Mouse (Mus musculus) hindbrain, postnatal 0 days (tissue): ENCODE data around the gene Gfer. TPM values are rescaled to one million over a fixed set of nuclear protein-coding genes. Genes with fewer than 3 reads are reported as not detected.

Experiments
- ATAC-seq: fragments of 200-750 bp; cut with Nextera tagmentation; 2 replicates; pipeline ENCODE4 v1.8.0; 2017; ENCODE audit warnings: mild to moderate bottlenecking, moderate TSS enrichment, moderate library complexity
- DNase-seq: peaks from one replicate; pipeline ENCODE4 v3.0.0-alpha.2; 2015; ENCODE audit warnings: low spot score
- H3K27ac ChIP-seq: fragments of 300-500 bp; sonication (generic); 2 replicates; pipeline ENCODE4 v1.5.1; 2014; ENCODE audit warnings: mild to moderate bottlenecking
- H3K27me3 ChIP-seq: fragments of 300-500 bp; sonication (generic); 2 replicates; pipeline ENCODE4 v1.6.1; 2014; ENCODE audit warnings: low read length, mixed read lengths; ENCODE audit not compliant: insufficient read depth
- H3K36me3 ChIP-seq: fragments of 300-500 bp; sonication (generic); 2 replicates; pipeline ENCODE4 v1.6.1; 2014; ENCODE audit warnings: low read length, mixed read lengths; ENCODE audit not compliant: insufficient read depth
- H3K4me1 ChIP-seq: fragments of 300-500 bp; sonication (generic); 2 replicates; pipeline ENCODE4 v1.6.1; 2014; ENCODE audit warnings: antibody characterized with exemption, low read length, mixed read lengths; ENCODE audit not compliant: insufficient read depth
- H3K4me2 ChIP-seq: fragments of 300-500 bp; sonication (generic); 2 replicates; pipeline ENCODE4 v1.6.1; 2014; ENCODE audit warnings: low read depth, mild to moderate bottlenecking, low read length, moderate library complexity, mixed read lengths
- H3K4me3 ChIP-seq: fragments of 300-500 bp; sonication (generic); 2 replicates; pipeline ENCODE4 v1.5.1; 2014; ENCODE audit warnings: low read length
- H3K9ac ChIP-seq: fragments of 300-500 bp; sonication (generic); replicated peaks from 2 replicates; pipeline ENCODE4 v1.6.1; 2014; ENCODE audit warnings: mild to moderate bottlenecking, low read length, moderate library complexity, mixed read lengths
- H3K9me3 ChIP-seq: fragments of 300-500 bp; sonication (generic); 2 replicates; pipeline ENCODE4 v1.6.1; 2016; ENCODE audit warnings: low read length, mixed read lengths
- CTCF ChIP-seq: IDR thresholded peaks from 2 replicates; pipeline ENCODE4 v1.5.1; 2016; ENCODE audit warnings: antibody characterized with exemption, control low read depth, low read depth
- WGBS: fragments of 180-500 bp; shearing (Covaris S2); extraction: QIAGEN DNeasy Blood & Tissue Kit; methylation state at CpG from one replicate; pipeline ENCODE4 v1.1.7; 2014; 5-methylcytosine and 5-hydroxymethylcytosine counted together
- polyA plus RNA-seq: library from polyadenylated mRNA; unstranded; fragments of >200 nt; fragmentation: Nextera tagmentation; extraction: Ambion mirVana; gene quantifications from 2 replicates; pipeline ENCODE4 v1.2.1, GENCODE M21; 2015
- total RNA-seq: library from RNA; depleted of rRNA; stranded (reverse); fragments of >200 nt; gene quantifications from 2 replicates; pipeline ENCODE4 v1.2.3, GENCODE M21; 2014; rRNA removed

The Gfer gene
- total RNA-seq (21.1 and 26.1 TPM in 2 replicates), polyA plus RNA-seq (39.7 and 41.4 TPM in 2 replicates)

- H3K4me2 ChIP-seq: peak within 1 kb of the TSS; percentile 83
- H3K4me1 ChIP-seq: peaks cover 5% of the 10 kb centered on the region
- DNase-seq (peak; percentile 94), ATAC-seq (peak; percentile 91)
- peak within 1 kb of the TSS; percentile 77 for H3K4me3 ChIP-seq
- peaks cover 24% of the 10 kb centered on the region for H3K36me3 ChIP-seq
- no peaks in the 10 kb centered on the region for H3K9me3 ChIP-seq
- WGBS: under 1% methylated on average over 62 of the region's 76 CpGs
- H3K27ac ChIP-seq: peak within 1 kb of the TSS; percentile 91
- TF ChIP-seq CTCF: no peak
- peak within 1 kb of the TSS; percentile 73 for H3K9ac ChIP-seq
- no peaks in the 10 kb centered on the region for H3K27me3 ChIP-seq
Measured at GRCm38 (mm10) chr17:24696011-24696697, at the start of gene Gfer, which contains the start of gene Noxo1. TSS of gene Gfer (minus strand) at chr17:24696156. TSS of gene Noxo1 (plus strand) at chr17:24696234.

DNA sequence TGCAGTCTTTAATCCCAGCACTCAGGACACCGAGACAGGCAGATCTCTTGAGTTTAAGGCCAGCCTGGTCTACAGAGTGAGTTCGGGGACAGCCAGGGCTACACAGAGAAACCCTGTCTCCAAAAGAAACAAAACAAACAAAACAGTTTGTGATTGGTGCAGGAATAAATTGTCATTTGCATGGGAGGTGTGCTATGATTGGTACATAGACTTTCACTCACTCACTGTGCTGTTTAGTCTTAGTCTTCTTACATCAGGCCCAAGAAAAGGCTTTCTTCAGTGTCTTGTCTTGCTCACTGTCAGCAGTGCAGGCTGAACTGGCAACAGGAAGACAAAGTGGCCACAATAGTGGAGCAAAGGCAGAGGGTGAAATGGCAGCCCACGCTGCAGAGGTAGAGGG lies 48.4 kb upstream of the Gfer start:
- TF ChIP-seq CTCF: no peak
- DNase-seq: no peak
- Histone ChIP-seq H3K27me3 (no peaks in the 10 kb centered on the region), H3K4me1 (no peaks in the 10 kb centered on the region), H3K4me3 (no peak overlapping the region), H3K36me3 (no peaks in the 10 kb centered on the region), H3K9ac (no peak overlapping the region), H3K9me3 (no peaks in the 10 kb centered on the region), H3K4me2 (no peak overlapping the region), H3K27ac (no peak overlapping the region)
- no peak for ATAC-seq
- 70% methylated on average over 3 of the region's 3 CpGs for WGBS

DNA sequence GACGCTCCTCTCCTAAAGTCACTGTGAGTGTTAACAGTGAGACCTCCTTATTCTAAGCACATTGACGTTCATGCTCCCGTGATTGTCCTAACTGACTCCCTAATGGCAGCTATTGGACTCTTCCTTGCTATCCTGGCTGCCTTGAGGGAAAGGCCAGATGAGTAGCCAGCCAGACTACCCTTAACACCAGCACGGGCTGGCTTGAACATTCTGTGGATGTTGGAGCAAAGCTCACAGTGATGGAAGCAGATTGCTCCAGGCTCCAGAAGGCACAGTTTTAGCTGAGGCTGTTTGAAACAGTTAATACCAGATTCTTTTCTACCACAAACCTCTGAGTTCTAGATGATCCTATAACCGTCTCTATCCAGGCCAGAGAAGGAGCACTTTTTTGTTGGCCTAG lies 47.9 kb upstream of the Gfer start:
- DNase-seq: no peak
- Histone ChIP-seq H3K27me3 (no peaks in the 10 kb centered on the region), H3K4me1 (no peaks in the 10 kb centered on the region), H3K4me3 (no peak overlapping the region), H3K9me3 (no peaks in the 10 kb centered on the region), H3K36me3 (no peaks in the 10 kb centered on the region), H3K27ac (no peak overlapping the region), H3K9ac (no peak overlapping the region), H3K4me2 (no peak overlapping the region)
- no peak for TF ChIP-seq CTCF
- 68% methylated on average over 5 of the region's 5 CpGs for WGBS
- no peak for ATAC-seq

GRCm38 (mm10) chr17:24742307-24742706 lies 46.4 kb upstream of the Gfer start:
- WGBS: 72% methylated on average over 8 of the region's 8 CpGs
- DNase-seq (no peak), ATAC-seq (no peak)
- Histone ChIP-seq H3K27ac (no peak overlapping the region), H3K9me3 (no peaks in the 10 kb centered on the region), H3K27me3 (no peaks in the 10 kb centered on the region), H3K9ac (no peak overlapping the region), H3K36me3 (no peaks in the 10 kb centered on the region), H3K4me3 (no peak overlapping the region), H3K4me2 (no peak overlapping the region), H3K4me1 (no peaks in the 10 kb centered on the region)
- TF ChIP-seq CTCF: no peak

DNA sequence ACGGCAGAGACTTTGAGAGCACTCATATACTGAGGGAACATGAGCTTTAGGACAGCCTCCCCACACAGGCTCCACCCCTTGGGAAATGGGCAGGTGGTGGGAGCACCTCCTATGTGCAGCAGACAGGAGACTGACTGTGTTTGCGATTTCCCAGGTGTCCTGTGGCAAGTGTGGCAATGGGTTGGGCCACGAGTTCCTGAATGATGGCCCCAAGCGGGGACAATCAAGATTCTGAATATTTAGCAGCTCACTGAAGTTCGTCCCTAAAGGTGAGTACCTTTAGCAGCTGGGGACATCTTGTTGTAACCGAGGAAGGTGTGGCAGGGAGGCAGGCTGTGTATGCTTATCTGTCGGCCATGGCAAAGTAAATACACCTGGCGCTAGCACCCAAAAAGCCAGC lies 44.0 kb upstream of the Gfer start:
- no peak overlapping the region for H3K4me2 ChIP-seq
- 0 out of 2 replicates have a peak, but pooled peaks cover 5% of the 10 kb centered on the region for H3K4me1 ChIP-seq
- no peaks in the 10 kb centered on the region for H3K27me3 ChIP-seq
- H3K27ac ChIP-seq: no peak overlapping the region
- H3K9ac ChIP-seq: no peak overlapping the region
- ATAC-seq (no peak), DNase-seq (no peak)
- H3K4me3 ChIP-seq: no peak overlapping the region
- H3K36me3 ChIP-seq: no peaks in the 10 kb centered on the region
- no peaks in the 10 kb centered on the region for H3K9me3 ChIP-seq
- no peak for TF ChIP-seq CTCF
- 89% methylated on average over 8 of the region's 8 CpGs for WGBS

DNA sequence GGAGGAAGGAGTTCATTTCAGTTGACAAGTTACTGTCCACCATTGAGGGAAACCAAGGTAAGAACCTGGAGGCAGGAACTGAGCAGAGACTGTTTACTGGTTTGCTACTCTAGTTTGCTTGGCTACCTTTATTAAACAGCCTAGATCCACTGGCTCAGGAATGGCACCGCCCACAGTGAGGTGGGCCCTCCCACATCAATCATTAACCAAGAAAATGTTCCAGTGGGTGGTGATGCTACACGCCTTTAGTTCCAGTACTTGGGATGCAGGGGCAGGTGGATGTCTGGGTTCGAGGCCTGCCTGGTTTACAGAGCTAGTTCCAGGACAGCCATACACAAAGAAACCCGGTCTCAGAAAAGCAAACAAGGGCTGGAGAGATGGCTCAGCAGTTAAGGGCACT lies 42.3 kb upstream of the Gfer start:
- H3K4me3 ChIP-seq: no peak overlapping the region
- H3K4me1 ChIP-seq: 0 out of 2 replicates have a peak, but pooled peaks cover 5% of the 10 kb centered on the region
- H3K36me3 ChIP-seq: no peaks in the 10 kb centered on the region
- WGBS: 79% methylated on average over 4 of the region's 4 CpGs
- no peak overlapping the region for H3K27ac ChIP-seq
- no peaks in the 10 kb centered on the region for H3K9me3 ChIP-seq
- ATAC-seq: no peak
- no peak overlapping the region for H3K9ac ChIP-seq
- DNase-seq: no peak
- no peak for TF ChIP-seq CTCF
- H3K4me2 ChIP-seq: no peak overlapping the region
- H3K27me3 ChIP-seq: no peaks in the 10 kb centered on the region

- WGBS: 22% methylated on average over 8 of the region's 8 CpGs
- 0 out of 2 replicates have a peak overlapping the region, but pooled peaks have one; percentile 45 for H3K27ac ChIP-seq
- DNase-seq (no peak), ATAC-seq (no peak)
- peak overlapping the region; percentile 95 for H3K4me2 ChIP-seq
- H3K27me3 ChIP-seq: no peaks in the 10 kb centered on the region
- H3K4me3 ChIP-seq: peak overlapping the region; percentile 59
- no peaks in the 10 kb centered on the region for H3K36me3 ChIP-seq
- TF ChIP-seq CTCF: no peak
- H3K9me3 ChIP-seq: no peaks in the 10 kb centered on the region
- peak overlapping the region; percentile 64; the same call in 1 of the 2 replicates for H3K9ac ChIP-seq
- 0 out of 2 replicates have a peak, but pooled peaks cover 5% of the 10 kb centered on the region for H3K4me1 ChIP-seq
Measured at GRCm38 (mm10) chr17:24737135-24737810, 41.3 kb upstream of the Gfer start.
